Mouse (Mus musculus): ENCODE results near the gene Ube2o. TPM values are rescaled to one million over a fixed set of nuclear protein-coding genes. Genes with fewer than 3 reads are reported as not detected.

Gene Ube2o
- polyA plus RNA-seq, 1 experiment from 2014 or later = 14.4 TPM

DNA sequence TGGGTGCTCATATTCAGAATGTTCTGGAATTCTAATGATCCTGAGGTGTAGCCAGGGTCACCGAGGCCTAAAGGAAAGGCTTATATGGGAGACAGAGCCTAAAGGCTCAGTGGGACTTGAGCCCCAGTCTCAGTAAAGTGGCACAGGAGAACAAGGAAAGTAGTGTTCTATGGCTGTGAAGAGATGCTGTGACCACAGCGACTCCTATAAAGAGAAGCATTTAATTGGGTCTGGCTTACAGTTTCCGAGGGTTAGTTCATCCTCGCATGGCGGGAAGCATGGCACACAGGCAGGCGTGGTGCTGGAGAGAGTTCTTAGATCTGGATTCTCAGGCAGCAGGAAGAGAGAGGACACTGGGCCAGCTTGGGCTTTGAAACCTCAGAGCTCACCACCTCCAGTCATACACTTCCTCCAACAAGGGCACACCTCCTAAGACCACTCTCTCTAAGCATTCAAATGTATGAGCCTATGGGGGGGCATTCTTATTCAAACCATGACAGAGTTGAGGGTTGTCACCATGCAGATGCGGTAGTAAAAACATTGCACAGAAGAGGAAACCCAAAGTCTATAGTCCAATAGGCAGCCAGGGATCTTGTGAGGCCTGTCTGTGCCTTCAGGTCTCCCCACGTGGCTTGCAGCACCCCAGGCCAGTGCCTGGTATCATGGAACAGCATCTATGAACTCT lies 52.5 kb downstream of the Ube2o start:
- H3K9ac ChIP-seq (ENCODE audit: low read length) = no peak overlapping the region
- peaks cover 35% of the 10 kb centered on the region for H3K27me3 ChIP-seq (ENCODE audit: control insufficient read depth, insufficient read depth, low read length)
- H3K4me3 ChIP-seq (ENCODE audit: control insufficient read depth in 1 of 2, insufficient read depth in 1 of 2, low read depth in 1 of 2, low read length in 2 of 2) = no peak overlapping the region
- no peak for ATAC-seq (ENCODE audit: insufficient number of reproducible peaks, insufficient read depth, low FRiP score, low read depth)
- H3K4me1 ChIP-seq (ENCODE audit: control insufficient read depth in 2 of 2, insufficient read depth in 2 of 2, low read length in 2 of 2) = peaks cover 18 to 32% of the 10 kb centered on the region in 2 experiments
- no peaks in the 10 kb centered on the region for H3K36me3 ChIP-seq (ENCODE audit: control insufficient read depth, insufficient read depth, low read length)
- H3K27ac ChIP-seq (replicated peaks in 1 of 2; ENCODE audit: control insufficient read depth in 1 of 2, insufficient read depth in 1 of 2, low read depth in 2 of 2, low read length in 2 of 2) = no peak overlapping the region
- no peak overlapping the region for H3K4me2 ChIP-seq (ENCODE audit: low read length)
- 87% methylated on average over 8 of the region's 8 CpGs for WGBS
- no peaks in the 10 kb centered on the region for H3K9me3 ChIP-seq (ENCODE audit: control insufficient read depth, low read length)

DNA sequence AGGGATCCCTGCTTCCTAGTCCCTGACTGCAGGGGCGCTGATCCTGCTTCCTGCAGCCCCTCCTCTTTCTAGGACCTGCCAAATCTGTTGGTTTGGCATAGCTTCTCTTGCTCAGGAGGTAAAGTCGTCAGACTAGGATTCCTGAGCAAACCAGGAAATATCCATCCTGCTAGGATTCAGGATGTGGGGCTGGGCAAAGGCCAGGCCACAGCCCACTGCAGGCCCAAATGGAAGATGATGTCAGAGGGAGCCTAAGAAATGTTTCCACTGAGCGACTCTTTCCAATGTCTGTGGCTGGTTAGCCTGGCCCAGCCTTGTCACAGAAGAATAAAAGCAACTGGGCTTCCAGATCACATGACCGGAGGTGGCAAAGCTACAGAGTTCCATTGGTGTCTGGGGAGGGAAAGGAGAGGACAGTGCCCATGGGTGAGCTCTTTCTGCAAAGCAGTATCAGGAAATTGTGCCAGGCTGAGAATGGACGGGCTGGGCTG lies 57.5 kb downstream of the Ube2o start:
- WGBS = 34% methylated on average over 5 of the region's 5 CpGs

DNA sequence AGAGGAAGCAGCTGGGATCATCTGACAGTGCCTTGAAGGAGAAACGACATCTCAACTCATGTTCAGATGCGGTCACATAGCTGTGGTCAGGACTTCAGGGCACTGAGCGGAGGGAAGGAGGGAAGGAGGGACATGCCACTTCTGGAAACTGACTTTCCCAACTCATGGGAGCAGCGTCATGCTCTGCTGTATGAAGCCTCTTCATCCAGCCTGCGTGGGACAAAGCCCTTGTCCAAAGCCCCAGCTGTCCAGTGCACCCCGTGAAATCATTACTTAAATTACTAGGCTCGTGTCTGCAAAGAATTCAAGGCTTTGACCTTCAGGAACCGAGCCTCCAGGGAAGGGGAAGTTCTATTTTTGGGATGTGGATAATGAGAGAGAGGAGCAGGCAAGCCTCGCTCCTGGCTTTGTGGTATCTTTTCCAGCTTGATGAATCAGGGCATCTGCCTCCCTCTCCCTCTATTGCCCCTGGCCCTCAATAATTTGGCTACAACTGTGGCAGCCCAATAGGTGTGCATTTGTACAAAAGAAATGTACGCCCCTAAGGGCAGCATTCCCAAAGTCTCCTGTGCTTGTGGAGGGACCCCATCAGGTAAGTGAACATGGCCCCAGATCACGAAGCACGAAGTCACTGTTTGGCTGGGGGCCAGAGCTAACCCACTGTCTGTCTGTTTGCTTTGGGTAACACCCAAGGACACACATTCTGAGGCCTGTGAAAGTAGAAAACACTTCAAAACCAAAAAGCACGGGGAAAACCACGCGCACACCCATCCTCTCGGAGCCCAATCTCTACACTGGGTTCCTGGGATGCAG lies 58.2 kb downstream of the Ube2o start:
- peak; percentile 46; the same call in 1 of the 2 replicates for ATAC-seq (ENCODE audit: insufficient number of reproducible peaks, insufficient read depth, low FRiP score, low read depth)

More for the DNA sequence above, 57.5 kb downstream of the Ube2o start:
- Histone ChIP-seq H3K4me2 (ENCODE audit: low read length) (peak overlapping the region; percentile 19; the same call in 1 of the 2 replicates), H3K27me3 (ENCODE audit: control insufficient read depth, insufficient read depth, low read length) (no peaks in the 10 kb centered on the region; the same call in 1 of the 2 replicates), H3K36me3 (ENCODE audit: control insufficient read depth, insufficient read depth, low read length) (no peaks in the 10 kb centered on the region), H3K9me3 (ENCODE audit: control insufficient read depth, low read length) (no peaks in the 10 kb centered on the region), H3K4me3 (ENCODE audit: control insufficient read depth in 1 of 2, insufficient read depth in 1 of 2, low read depth in 1 of 2, low read length in 2 of 2) (no peak overlapping the region), H3K4me1 (ENCODE audit: control insufficient read depth in 2 of 2, insufficient read depth in 2 of 2, low read length in 2 of 2) (peaks cover 22 to 23% of the 10 kb centered on the region in 2 experiments), H3K9ac (ENCODE audit: low read length) (peak overlapping the region; percentile 42; the same call in 1 of the 2 replicates), H3K27ac (replicated peaks in 1 of 2; ENCODE audit: control insufficient read depth in 1 of 2, insufficient read depth in 1 of 2, low read depth in 2 of 2, low read length in 2 of 2) (peak overlapping the region; percentile 69 to 81)
- peak; percentile 72 for ATAC-seq (ENCODE audit: insufficient number of reproducible peaks, insufficient read depth, low FRiP score, low read depth)

GRCm38 (mm10) chr11:116522046-116522445 lies 59.2 kb downstream of the Ube2o start:
- H3K9me3 ChIP-seq (ENCODE audit: control insufficient read depth, low read length) = no peaks in the 10 kb centered on the region
- H3K4me1 ChIP-seq (ENCODE audit: control insufficient read depth in 2 of 2, insufficient read depth in 2 of 2, low read length in 2 of 2) = peaks cover 22 to 23% of the 10 kb centered on the region in 2 experiments
- peak overlapping the region in 1 of 2 experiments; percentile 41; a peak in 1 of 4 replicates for H3K27ac ChIP-seq (replicated peaks in 1 of 2; ENCODE audit: control insufficient read depth in 1 of 2, insufficient read depth in 1 of 2, low read depth in 2 of 2, low read length in 2 of 2)
- no peak overlapping the region for H3K4me3 ChIP-seq (ENCODE audit: control insufficient read depth in 1 of 2, insufficient read depth in 1 of 2, low read depth in 1 of 2, low read length in 2 of 2)
- no peak overlapping the region for H3K9ac ChIP-seq (ENCODE audit: low read length)
- ATAC-seq (ENCODE audit: insufficient number of reproducible peaks, insufficient read depth, low FRiP score, low read depth) = no peak
- no peaks in the 10 kb centered on the region for H3K36me3 ChIP-seq (ENCODE audit: control insufficient read depth, insufficient read depth, low read length)
- H3K4me2 ChIP-seq (ENCODE audit: low read length) = no peak overlapping the region
- 99% methylated on average over 3 of the region's 3 CpGs for WGBS
- no peaks in the 10 kb centered on the region for H3K27me3 ChIP-seq (ENCODE audit: control insufficient read depth, insufficient read depth, low read length)

More for the DNA sequence above, 58.2 kb downstream of the Ube2o start:
- peak overlapping the region; percentile 42; the same call in 1 of the 2 replicates for H3K9ac ChIP-seq (ENCODE audit: low read length)
- no peaks in the 10 kb centered on the region for H3K27me3 ChIP-seq (ENCODE audit: control insufficient read depth, insufficient read depth, low read length)
- peak overlapping the region; percentile 19 for H3K4me2 ChIP-seq (ENCODE audit: low read length)
- 32% methylated on average over 16 of the region's 16 CpGs for WGBS
- no peaks in the 10 kb centered on the region for H3K9me3 ChIP-seq (ENCODE audit: control insufficient read depth, low read length)
- H3K36me3 ChIP-seq (ENCODE audit: control insufficient read depth, insufficient read depth, low read length) = no peaks in the 10 kb centered on the region
- peaks cover 22 to 23% of the 10 kb centered on the region in 2 experiments for H3K4me1 ChIP-seq (ENCODE audit: control insufficient read depth in 2 of 2, insufficient read depth in 2 of 2, low read length in 2 of 2)
- peak overlapping the region; percentile 69 to 81 for H3K27ac ChIP-seq (replicated peaks in 1 of 2; ENCODE audit: control insufficient read depth in 1 of 2, insufficient read depth in 1 of 2, low read depth in 2 of 2, low read length in 2 of 2)
- H3K4me3 ChIP-seq (ENCODE audit: control insufficient read depth in 1 of 2, insufficient read depth in 1 of 2, low read depth in 1 of 2, low read length in 2 of 2) = no peak overlapping the region

- no peak overlapping the region for H3K9ac ChIP-seq (ENCODE audit: low read length)
- WGBS = 73% methylated on average over 3 of the region's 3 CpGs
These were observed 60.1 kb downstream of the Ube2o start for GRCm38 (mm10) chr11:116521143-116521542.

GRCm38 (mm10) chr11:116518482-116518881 lies 62.8 kb downstream of the Ube2o start:
- no peak for ATAC-seq (ENCODE audit: insufficient number of reproducible peaks, insufficient read depth, low FRiP score, low read depth)
- H3K36me3 ChIP-seq (ENCODE audit: control insufficient read depth, insufficient read depth, low read length) = no peaks in the 10 kb centered on the region
- H3K4me1 ChIP-seq (ENCODE audit: control insufficient read depth in 2 of 2, insufficient read depth in 2 of 2, low read length in 2 of 2) = peaks cover 13 to 17% of the 10 kb centered on the region in 2 experiments
- WGBS = 53% methylated on average over 8 of the region's 8 CpGs
- H3K27ac ChIP-seq (replicated peaks in 1 of 2; ENCODE audit: control insufficient read depth in 1 of 2, insufficient read depth in 1 of 2, low read depth in 2 of 2, low read length in 2 of 2) = 0 out of 4 replicates have a peak overlapping the region, but pooled peaks of 1 of the 2 experiments have one; percentile 19
- no peak overlapping the region for H3K9ac ChIP-seq (ENCODE audit: low read length)
- H3K4me3 ChIP-seq (ENCODE audit: control insufficient read depth in 1 of 2, insufficient read depth in 1 of 2, low read depth in 1 of 2, low read length in 2 of 2) = no peak overlapping the region
- H3K9me3 ChIP-seq (ENCODE audit: control insufficient read depth, low read length) = no peaks in the 10 kb centered on the region
- peaks cover 5% of the 10 kb centered on the region; the same call in 1 of the 2 replicates for H3K27me3 ChIP-seq (ENCODE audit: control insufficient read depth, insufficient read depth, low read length)
- no peak overlapping the region for H3K4me2 ChIP-seq (ENCODE audit: low read length)

More at GRCm38 (mm10) chr11:116521143-116521542, 60.1 kb downstream of the Ube2o start:
- Histone ChIP-seq H3K4me1 (ENCODE audit: control insufficient read depth in 2 of 2, insufficient read depth in 2 of 2, low read length in 2 of 2) (peaks cover 22 to 23% of the 10 kb centered on the region in 2 experiments), H3K27ac (replicated peaks in 1 of 2; ENCODE audit: control insufficient read depth in 1 of 2, insufficient read depth in 1 of 2, low read depth in 2 of 2, low read length in 2 of 2) (no peak overlapping the region), H3K4me3 (ENCODE audit: control insufficient read depth in 1 of 2, insufficient read depth in 1 of 2, low read depth in 1 of 2, low read length in 2 of 2) (no peak overlapping the region), H3K36me3 (ENCODE audit: control insufficient read depth, insufficient read depth, low read length) (no peaks in the 10 kb centered on the region), H3K27me3 (ENCODE audit: control insufficient read depth, insufficient read depth, low read length) (no peaks in the 10 kb centered on the region), H3K4me2 (ENCODE audit: low read length) (no peak overlapping the region), H3K9me3 (ENCODE audit: control insufficient read depth, low read length) (no peaks in the 10 kb centered on the region)
- no peak for ATAC-seq (ENCODE audit: insufficient number of reproducible peaks, insufficient read depth, low FRiP score, low read depth)

GRCm38 (mm10) chr11:116515330-116516020 lies 65.8 kb downstream of the Ube2o start:
- Histone ChIP-seq H3K4me3 (ENCODE audit: control insufficient read depth in 1 of 2, insufficient read depth in 1 of 2, low read depth in 1 of 2, low read length in 2 of 2) (no peak overlapping the region), H3K36me3 (ENCODE audit: control insufficient read depth, insufficient read depth, low read length) (no peaks in the 10 kb centered on the region), H3K9me3 (ENCODE audit: control insufficient read depth, low read length) (no peaks in the 10 kb centered on the region), H3K27me3 (ENCODE audit: control insufficient read depth, insufficient read depth, low read length) (peaks cover 5% of the 10 kb centered on the region; the same call in 1 of the 2 replicates), H3K4me2 (ENCODE audit: low read length) (peak overlapping the region; percentile 23; the same call in 1 of the 2 replicates), H3K27ac (replicated peaks in 1 of 2; ENCODE audit: control insufficient read depth in 1 of 2, insufficient read depth in 1 of 2, low read depth in 2 of 2, low read length in 2 of 2) (no peak overlapping the region), H3K9ac (ENCODE audit: low read length) (no peak overlapping the region), H3K4me1 (ENCODE audit: control insufficient read depth in 2 of 2, insufficient read depth in 2 of 2, low read length in 2 of 2) (peaks cover 0 to 4% of the 10 kb centered on the region in 2 experiments; a peak in 1 of 4 replicates)
- ATAC-seq (ENCODE audit: insufficient number of reproducible peaks, insufficient read depth, low FRiP score, low read depth) = no peak
- WGBS = 24% methylated on average over 24 of the region's 24 CpGs

Data from heart, embryonic 14.5 days (tissue).